Mouse (Mus musculus): ENCODE results near the gene Cacna1d. TPM values are rescaled to one million over a fixed set of nuclear protein-coding genes. Genes with fewer than 3 reads are reported as not detected.

Cacna1d gene
- total RNA-seq, 1 experiment from 2014 or later, result 18.6 TPM

- no peak for DNase-seq
These were observed 229.5 kb downstream of the Cacna1d start for GRCm38 (mm10) chr14:30261561-30262251.

DNA sequence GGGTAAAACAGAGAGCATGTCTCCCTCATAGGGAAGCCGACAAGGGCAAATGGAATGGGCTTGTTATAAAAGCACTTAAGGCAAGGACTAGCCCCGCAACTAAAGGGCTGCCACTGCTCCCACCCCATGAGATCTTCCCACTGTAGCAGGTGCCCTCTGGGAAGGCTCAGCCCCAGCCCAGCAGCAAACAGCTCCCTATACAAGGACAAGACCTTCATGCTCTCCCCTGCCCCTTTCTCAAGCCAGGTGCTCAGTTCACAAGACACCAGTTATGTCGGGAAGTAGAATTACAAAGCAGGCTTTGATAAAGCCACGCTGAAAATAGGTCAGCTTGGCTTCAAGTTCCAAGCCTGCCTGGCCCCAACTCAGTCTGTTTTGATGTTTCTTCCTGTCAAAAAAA lies 233.6 kb downstream of the Cacna1d start:
- no peak for DNase-seq

DNA sequence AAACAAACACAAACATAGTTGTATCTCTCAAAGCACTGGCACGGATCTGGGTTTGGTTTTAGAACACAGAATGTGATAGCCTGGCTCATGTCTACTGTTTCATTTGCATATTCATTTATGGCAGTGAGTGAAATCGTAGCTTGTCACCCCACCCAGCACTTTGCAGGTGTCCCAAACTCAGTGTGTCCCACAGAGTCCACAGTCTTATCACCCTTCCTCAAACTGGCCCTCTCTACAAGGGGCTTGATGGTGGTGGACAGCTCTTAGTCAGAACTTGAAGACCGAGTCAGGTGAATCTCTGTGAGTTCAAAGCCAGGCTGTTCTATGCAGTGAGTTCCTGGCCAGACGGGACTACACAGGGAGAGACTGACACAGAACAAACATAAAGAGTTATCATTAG lies 234.8 kb downstream of the Cacna1d start:
- no peak for DNase-seq

- peak; percentile 28 for DNase-seq
These were observed 235.4 kb downstream of the Cacna1d start for GRCm38 (mm10) chr14:30255701-30256400.

- DNase-seq, result no peak
These were observed 236.5 kb downstream of the Cacna1d start for GRCm38 (mm10) chr14:30254776-30255175.

- no peak for DNase-seq
These were observed 238.4 kb downstream of the Cacna1d start for GRCm38 (mm10) chr14:30252824-30253223.

DNA sequence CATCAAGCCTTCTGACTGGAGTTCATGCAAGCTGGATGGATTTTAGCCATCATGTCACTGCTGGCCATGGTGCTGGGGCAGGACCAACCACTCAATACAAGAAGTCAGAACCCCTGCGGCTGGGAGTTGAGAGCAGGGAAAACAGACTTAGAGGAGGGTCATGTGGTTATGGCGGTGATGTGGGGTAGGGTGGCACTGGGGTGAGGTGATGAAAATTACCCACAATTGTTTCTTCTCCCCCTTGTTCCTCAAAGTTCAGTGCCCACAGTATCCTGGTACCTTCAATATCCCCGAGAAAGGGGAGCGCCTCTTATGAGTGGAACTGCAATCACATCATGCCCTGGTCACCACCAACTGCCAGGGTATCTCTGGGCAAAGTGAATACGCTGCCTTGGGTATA lies 239.9 kb downstream of the Cacna1d start:
- DNase-seq, result no peak

DNA sequence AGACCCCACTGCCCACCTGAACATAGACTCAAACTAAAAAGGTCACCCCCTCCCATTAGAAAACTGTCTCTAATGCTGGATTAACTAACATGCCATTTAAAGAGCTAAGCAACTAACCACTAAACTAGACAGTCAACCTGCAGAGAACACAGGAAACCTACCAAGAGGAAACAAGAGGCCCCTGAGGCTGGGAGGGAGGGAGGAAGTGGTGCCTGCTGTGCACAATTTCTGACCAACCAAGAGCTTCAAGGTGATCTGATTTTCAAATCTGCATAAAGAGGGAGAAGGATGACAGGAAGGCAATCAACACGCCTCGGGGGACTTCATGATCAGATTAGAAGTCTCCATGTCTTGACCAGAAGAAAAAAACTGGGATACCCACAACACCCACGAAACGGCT lies 241.7 kb downstream of the Cacna1d start:
- DNase-seq, result no peak

DNA sequence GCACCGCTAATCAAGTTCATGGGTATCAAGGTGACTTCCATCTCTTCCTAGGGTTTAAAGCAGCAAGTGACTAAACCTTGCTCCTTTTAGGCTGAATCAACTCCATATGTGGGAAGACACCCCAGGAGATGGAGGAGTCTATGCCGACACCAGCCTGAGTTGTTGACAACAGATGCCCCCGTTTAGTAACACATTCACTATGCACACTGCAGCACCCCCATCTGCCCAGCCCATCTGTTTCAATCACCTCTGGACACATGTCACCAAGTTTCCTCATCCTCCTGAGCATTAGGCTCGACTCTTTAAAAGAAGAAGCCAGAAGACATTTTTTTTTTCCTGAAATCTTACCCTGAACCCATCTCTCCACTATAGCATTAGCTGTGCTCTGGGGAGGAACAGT lies 242.4 kb downstream of the Cacna1d start:
- DNase-seq, result no peak

DNA sequence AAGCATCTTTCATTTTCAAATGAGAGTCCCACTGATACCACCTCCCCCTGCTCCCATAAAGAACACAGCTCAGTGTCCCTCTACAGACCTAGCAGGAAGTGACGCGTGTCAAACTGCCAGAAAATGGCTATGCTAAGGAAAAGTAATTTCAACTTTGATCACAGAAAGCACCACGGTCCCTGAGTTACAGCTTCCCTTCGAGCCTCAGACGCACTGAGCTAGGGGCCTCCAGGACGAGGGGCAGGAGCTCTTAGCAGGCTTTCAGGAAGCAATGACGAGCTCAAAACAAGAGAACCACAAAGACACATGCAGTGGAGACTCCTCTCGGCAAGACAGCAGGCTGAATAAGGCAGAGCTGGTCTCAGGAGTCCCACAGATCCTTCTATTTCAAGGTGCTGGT lies 243.1 kb downstream of the Cacna1d start:
- DNase-seq, result no peak

DNA sequence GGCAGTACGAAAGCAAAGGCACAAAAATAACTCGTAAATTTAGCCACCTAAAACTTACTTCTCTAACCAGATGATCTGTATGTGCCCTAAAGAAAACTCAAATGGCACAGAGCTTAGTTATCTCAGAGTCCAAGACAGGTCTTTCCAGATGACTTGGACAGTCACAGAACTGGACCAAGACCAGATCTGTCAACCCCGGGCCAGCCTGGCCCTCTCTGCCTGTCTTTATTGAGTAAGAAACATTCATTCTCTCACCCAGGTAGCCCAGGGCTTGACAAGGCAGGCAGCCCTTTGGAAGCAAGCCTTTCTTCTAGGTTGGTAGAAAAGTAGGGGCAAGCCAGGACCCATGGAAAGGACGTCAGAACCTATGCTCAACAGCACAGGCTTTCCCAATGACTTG lies 243.6 kb downstream of the Cacna1d start:
- no peak for DNase-seq

GRCm38 (mm10) chr14:30244776-30245175 lies 246.5 kb downstream of the Cacna1d start:
- no peak for DNase-seq

DNA sequence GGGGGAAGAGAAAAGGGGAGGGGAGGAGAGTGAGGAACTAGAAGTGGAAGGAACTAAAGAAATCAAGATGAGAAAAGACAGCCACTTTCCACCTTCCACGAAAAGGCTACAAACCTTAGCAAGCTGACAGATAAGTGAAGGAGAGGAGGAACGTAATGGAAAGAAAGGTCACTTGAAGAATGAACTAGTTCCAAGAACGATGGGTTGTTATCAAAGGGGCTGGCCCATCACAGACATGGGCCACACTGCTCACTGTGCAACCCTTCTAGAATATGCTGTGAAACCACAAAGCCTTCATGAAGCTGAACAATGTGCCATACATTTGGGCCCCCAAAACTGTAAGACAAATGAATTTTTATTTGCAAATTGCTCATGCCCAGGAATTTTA lies 248.4 kb downstream of the Cacna1d start:
- DNase-seq, result no peak

- no peak for DNase-seq
These were observed 249.0 kb downstream of the Cacna1d start for GRCm38 (mm10) chr14:30242166-30242817.

- DNase-seq, result no peak
These were observed 250.2 kb downstream of the Cacna1d start for GRCm38 (mm10) chr14:30240916-30241515.

- DNase-seq, result no peak
These were observed 252.4 kb downstream of the Cacna1d start for GRCm38 (mm10) chr14:30238807-30239206.

GRCm38 (mm10) chr14:30225161-30225560 lies 266.1 kb downstream of the Cacna1d start:
- peak; percentile 66 for DNase-seq

GRCm38 (mm10) chr14:30222101-30222500 lies 269.2 kb downstream of the Cacna1d start:
- no peak for DNase-seq

DNA sequence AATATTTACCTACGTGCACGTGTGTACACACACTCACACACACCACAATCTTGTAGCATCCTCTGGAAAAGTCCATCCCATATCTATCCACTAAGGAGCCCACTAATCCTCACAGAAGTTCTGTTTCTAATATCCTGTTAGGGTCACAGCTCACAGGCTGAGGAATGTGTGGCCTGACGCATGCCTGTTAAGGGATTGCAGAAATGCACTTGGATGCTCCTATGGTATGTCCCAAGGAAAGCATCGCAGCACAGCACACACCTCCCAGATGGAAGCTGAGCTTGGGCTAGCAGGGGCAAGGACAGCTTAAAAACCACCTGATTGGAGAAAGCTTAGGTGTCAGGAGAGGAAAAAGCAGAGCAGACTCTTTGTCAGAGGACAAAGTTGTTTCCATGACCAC lies 271.4 kb downstream of the Cacna1d start:
- no peak for DNase-seq

- peak; percentile 88 for DNase-seq
These were observed 273.1 kb downstream of the Cacna1d start for GRCm38 (mm10) chr14:30218114-30218513.

- DNase-seq, result no peak
These were observed 274.1 kb downstream of the Cacna1d start for GRCm38 (mm10) chr14:30217124-30217523.

- no peak for DNase-seq
These were observed 283.1 kb downstream of the Cacna1d start for GRCm38 (mm10) chr14:30208156-30208555.

- no peak for DNase-seq
These were observed 285.4 kb downstream of the Cacna1d start for GRCm38 (mm10) chr14:30205821-30206220.

Data from adrenal gland, postnatal 14 days (tissue).